Mouse (Mus musculus): Measurements from ENCODE around the gene Sgms2. TPM values are rescaled to one million over a fixed set of nuclear protein-coding genes. Genes with fewer than 3 reads are reported as not detected.

Gene Sgms2
- polyA plus RNA-seq, 1 experiment from 2014 or later, result 1.6 TPM

DNA sequence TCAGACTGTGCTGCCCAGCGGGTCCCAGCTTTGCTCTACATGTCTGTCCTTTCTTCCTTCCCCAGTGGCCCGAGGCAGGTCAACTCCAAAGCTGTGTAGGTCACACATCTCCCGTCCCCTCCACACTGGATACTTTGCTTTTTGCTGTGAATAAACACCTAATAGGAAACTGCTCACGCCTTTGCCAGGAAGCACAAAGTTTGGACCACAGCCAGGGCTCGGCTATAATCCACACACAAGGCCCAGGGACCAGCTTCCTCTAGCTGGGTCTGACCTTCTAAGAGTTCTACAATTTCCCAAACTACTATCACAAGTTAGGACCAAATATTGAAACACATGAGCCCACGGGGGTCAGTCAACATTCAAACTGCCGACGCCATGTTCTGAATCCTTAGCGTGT is 192.1 kb downstream of the Sgms2 start:
- H3K36me3 ChIP-seq (ENCODE audit: control insufficient read depth, insufficient read depth, low read length), result no peaks in the 10 kb centered on the region
- no peak for ATAC-seq (ENCODE audit: low read depth)
- H3K4me1 ChIP-seq (ENCODE audit: control insufficient read depth, insufficient read depth, low read length), result 0 out of 2 replicates have a peak, but pooled peaks cover 3% of the 10 kb centered on the region
- no peak overlapping the region for H3K4me2 ChIP-seq (ENCODE audit: low read depth, low read length)
- H3K27ac ChIP-seq (ENCODE audit: low read depth, low read length), result no peak overlapping the region
- no peaks in the 10 kb centered on the region for H3K9me3 ChIP-seq (ENCODE audit: control insufficient read depth, low read length)
- no peak overlapping the region for H3K4me3 ChIP-seq (ENCODE audit: low read depth, low read length)
- no peak overlapping the region for H3K9ac ChIP-seq (replicated peaks; ENCODE audit: low read depth, low read length)
- WGBS, result 86% methylated on average over 9 of the region's 9 CpGs
- no peaks in the 10 kb centered on the region for H3K27me3 ChIP-seq (ENCODE audit: control insufficient read depth, insufficient read depth, low read length)

DNA sequence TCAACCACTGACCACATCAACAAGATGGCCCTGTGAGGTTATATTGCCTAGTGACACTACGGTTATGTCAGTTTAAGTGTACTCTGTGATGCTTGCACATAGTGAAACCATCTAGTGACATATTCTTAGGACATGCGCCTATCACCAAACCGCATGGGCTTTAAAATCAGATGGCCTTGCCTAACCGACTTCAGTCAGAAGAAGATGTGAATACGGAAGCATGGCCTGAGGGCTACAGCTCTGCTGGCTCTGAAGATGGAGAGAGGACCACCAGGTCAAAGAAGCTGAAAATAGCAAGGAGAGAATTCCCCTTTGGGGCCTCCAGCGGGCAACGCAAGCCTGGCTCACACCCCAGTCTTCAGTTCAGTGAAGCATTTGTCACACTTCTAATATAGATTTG is 194.3 kb downstream of the Sgms2 start:
- Histone ChIP-seq H3K4me1 (ENCODE audit: control insufficient read depth, insufficient read depth, low read length) (0 out of 2 replicates have a peak, but pooled peaks cover 2% of the 10 kb centered on the region), H3K27me3 (ENCODE audit: control insufficient read depth, insufficient read depth, low read length) (no peaks in the 10 kb centered on the region), H3K9ac (replicated peaks; ENCODE audit: low read depth, low read length) (no peak overlapping the region), H3K4me3 (ENCODE audit: low read depth, low read length) (no peak overlapping the region), H3K27ac (ENCODE audit: low read depth, low read length) (no peak overlapping the region), H3K36me3 (ENCODE audit: control insufficient read depth, insufficient read depth, low read length) (no peaks in the 10 kb centered on the region), H3K4me2 (ENCODE audit: low read depth, low read length) (no peak overlapping the region), H3K9me3 (ENCODE audit: control insufficient read depth, low read length) (no peaks in the 10 kb centered on the region)
- ATAC-seq (ENCODE audit: low read depth), result no peak
- 91% methylated on average over 7 of the region's 7 CpGs for whole genome bisulfite sequencing

DNA sequence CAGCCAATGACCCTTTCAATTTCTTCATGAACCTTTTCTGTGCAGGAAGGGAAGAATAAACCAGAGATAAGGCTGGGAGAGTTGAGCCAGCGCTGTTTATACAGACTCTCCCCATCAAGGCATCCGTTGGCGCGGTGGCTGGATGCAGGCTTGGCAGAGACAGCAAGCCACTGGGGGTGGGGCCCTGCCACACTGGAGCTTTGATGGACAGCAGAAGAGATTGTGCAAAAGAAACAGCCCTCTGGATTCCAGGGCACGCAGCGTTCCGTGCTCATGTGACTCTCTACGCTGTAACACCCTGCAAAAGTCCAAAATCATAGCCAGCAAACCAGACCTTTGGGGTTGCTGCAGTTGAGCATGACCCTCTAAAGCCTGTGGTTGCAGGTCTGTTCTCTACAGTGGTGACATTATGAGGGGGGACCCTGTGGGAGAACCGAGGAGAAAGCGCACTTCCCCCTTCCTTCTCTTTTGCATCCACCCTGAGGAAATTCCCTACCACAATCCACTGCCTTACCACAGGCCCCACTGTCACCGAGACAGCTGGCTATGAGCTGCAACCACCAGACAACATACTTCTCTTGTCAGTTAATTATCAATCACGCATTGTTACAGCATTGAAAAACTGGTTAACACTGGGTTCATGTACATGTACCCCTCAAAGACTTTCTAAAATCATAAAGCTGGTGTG is 195.6 kb downstream of the Sgms2 start:
- H3K4me1 ChIP-seq (ENCODE audit: control insufficient read depth, insufficient read depth, low read length), result no peaks in the 10 kb centered on the region
- H3K36me3 ChIP-seq (ENCODE audit: control insufficient read depth, insufficient read depth, low read length), result no peaks in the 10 kb centered on the region
- no peak overlapping the region for H3K27ac ChIP-seq (ENCODE audit: low read depth, low read length)
- H3K4me3 ChIP-seq (ENCODE audit: low read depth, low read length), result no peak overlapping the region
- no peak for ATAC-seq (ENCODE audit: low read depth)
- no peaks in the 10 kb centered on the region for H3K27me3 ChIP-seq (ENCODE audit: control insufficient read depth, insufficient read depth, low read length)
- H3K9ac ChIP-seq (replicated peaks; ENCODE audit: low read depth, low read length), result no peak overlapping the region
- no peaks in the 10 kb centered on the region for H3K9me3 ChIP-seq (ENCODE audit: control insufficient read depth, low read length)
- 93% methylated on average over 12 of the region's 12 CpGs for WGBS
- H3K4me2 ChIP-seq (ENCODE audit: low read depth, low read length), result no peak overlapping the region

DNA sequence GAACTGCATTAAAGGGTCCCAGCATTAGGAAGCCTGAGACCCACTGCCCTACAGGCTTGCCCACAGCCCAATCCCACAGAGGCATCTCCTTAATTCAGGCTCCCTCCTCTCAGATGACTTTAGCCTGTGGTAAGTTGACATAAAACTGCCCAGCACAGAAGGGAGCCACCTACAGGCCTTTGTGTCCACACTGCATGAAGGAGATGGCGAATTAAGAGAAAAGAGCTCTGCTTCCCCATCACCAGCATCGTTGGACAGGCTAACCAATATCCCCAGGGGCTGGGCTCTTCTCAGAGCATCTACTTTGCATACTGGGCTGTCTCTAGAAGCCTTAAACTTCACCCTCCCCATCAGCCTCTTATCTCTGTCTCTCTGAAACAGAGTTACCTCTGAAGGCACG is 196.7 kb downstream of the Sgms2 start:
- Histone ChIP-seq H3K36me3 (ENCODE audit: control insufficient read depth, insufficient read depth, low read length) (no peaks in the 10 kb centered on the region), H3K4me1 (ENCODE audit: control insufficient read depth, insufficient read depth, low read length) (no peaks in the 10 kb centered on the region), H3K4me2 (ENCODE audit: low read depth, low read length) (no peak overlapping the region), H3K27me3 (ENCODE audit: control insufficient read depth, insufficient read depth, low read length) (no peaks in the 10 kb centered on the region), H3K9ac (replicated peaks; ENCODE audit: low read depth, low read length) (no peak overlapping the region), H3K4me3 (ENCODE audit: low read depth, low read length) (no peak overlapping the region), H3K27ac (ENCODE audit: low read depth, low read length) (no peak overlapping the region), H3K9me3 (ENCODE audit: control insufficient read depth, low read length) (no peaks in the 10 kb centered on the region)
- WGBS, result 54% methylated on average over 3 of the region's 3 CpGs
- no peak for ATAC-seq (ENCODE audit: low read depth)

DNA sequence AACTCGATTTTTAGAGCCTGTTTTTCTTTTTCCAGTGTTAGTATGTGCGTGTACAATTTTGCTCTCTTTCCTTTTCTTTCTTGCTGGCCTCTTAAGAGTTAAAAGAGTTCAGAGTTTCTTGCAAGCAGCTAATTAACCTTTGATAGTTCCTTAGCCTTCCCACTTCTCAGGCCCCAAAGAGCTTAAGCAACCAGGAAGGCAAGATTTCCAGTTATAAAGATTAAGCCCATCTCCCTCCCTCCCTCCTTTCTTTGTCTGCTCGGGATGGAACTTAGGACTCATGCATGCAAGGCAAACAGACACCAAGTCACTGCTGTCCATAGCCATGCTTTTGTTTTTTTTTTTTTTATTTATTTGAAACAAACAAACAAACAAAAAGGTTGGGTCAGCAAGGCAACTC is 198.3 kb downstream of the Sgms2 start:
- H3K9me3 ChIP-seq (ENCODE audit: control insufficient read depth, low read length), result no peaks in the 10 kb centered on the region
- WGBS, result 76% methylated on average over 3 of the region's 3 CpGs
- ATAC-seq (ENCODE audit: low read depth), result no peak

DNA sequence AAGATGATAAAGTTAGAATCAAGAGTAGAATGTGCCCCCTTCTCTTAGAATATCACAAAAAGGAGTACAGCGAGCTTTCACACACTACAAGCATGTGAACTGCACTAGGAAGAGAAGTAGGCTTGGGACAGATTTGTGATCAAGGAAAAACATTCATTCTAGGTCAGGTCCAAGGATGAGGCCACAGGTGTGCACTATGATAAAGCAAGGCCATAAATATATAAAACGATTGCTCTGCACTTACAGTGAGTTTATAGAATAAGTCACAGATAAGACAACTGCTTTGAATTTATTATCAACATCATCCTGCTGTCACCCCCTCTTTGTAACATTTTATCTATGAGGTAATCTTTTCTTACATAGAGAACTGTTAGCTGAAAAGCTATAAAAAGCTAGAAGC is 198.9 kb downstream of the Sgms2 start:
- Histone ChIP-seq H3K27ac (ENCODE audit: low read depth, low read length) (no peak overlapping the region), H3K36me3 (ENCODE audit: control insufficient read depth, insufficient read depth, low read length) (no peaks in the 10 kb centered on the region), H3K4me2 (ENCODE audit: low read depth, low read length) (no peak overlapping the region), H3K4me3 (ENCODE audit: low read depth, low read length) (no peak overlapping the region), H3K4me1 (ENCODE audit: control insufficient read depth, insufficient read depth, low read length) (no peaks in the 10 kb centered on the region), H3K9me3 (ENCODE audit: control insufficient read depth, low read length) (no peaks in the 10 kb centered on the region), H3K27me3 (ENCODE audit: control insufficient read depth, insufficient read depth, low read length) (no peaks in the 10 kb centered on the region), H3K9ac (replicated peaks; ENCODE audit: low read depth, low read length) (no peak overlapping the region)
- 94% methylated on average over 2 of the region's 2 CpGs for WGBS
- no peak for ATAC-seq (ENCODE audit: low read depth)

More for the DNA sequence above, 198.3 kb downstream of the Sgms2 start:
- H3K4me1 ChIP-seq (ENCODE audit: control insufficient read depth, insufficient read depth, low read length), result no peaks in the 10 kb centered on the region
- no peaks in the 10 kb centered on the region for H3K27me3 ChIP-seq (ENCODE audit: control insufficient read depth, insufficient read depth, low read length)
- H3K4me3 ChIP-seq (ENCODE audit: low read depth, low read length), result no peak overlapping the region
- no peak overlapping the region for H3K9ac ChIP-seq (replicated peaks; ENCODE audit: low read depth, low read length)
- H3K4me2 ChIP-seq (ENCODE audit: low read depth, low read length), result no peak overlapping the region
- no peak overlapping the region for H3K27ac ChIP-seq (ENCODE audit: low read depth, low read length)
- no peaks in the 10 kb centered on the region for H3K36me3 ChIP-seq (ENCODE audit: control insufficient read depth, insufficient read depth, low read length)

DNA sequence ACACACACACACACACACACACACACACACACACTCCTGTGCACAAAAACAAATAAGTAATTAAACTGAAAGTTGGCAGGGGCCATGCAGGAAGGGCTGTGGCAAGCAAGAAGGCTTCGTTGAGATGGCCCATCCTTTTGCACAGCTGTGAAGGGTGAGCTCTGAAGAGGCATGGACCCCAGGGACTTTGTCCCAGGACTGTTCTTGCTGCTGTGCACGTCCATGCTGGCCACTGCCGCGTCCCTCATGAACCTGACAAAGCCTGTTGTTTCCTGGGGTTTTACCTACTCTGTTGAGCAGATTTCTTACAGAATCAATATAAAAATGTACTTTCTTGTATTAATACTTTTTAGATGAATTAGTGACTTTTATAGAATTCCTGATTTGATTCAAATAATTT is 199.3 kb downstream of the Sgms2 start:
- H3K9me3 ChIP-seq (ENCODE audit: control insufficient read depth, low read length), result no peaks in the 10 kb centered on the region
- H3K4me3 ChIP-seq (ENCODE audit: low read depth, low read length), result no peak overlapping the region
- no peak overlapping the region for H3K9ac ChIP-seq (replicated peaks; ENCODE audit: low read depth, low read length)
- 77% methylated on average over 4 of the region's 4 CpGs for WGBS
- no peak overlapping the region for H3K4me2 ChIP-seq (ENCODE audit: low read depth, low read length)
- no peaks in the 10 kb centered on the region for H3K36me3 ChIP-seq (ENCODE audit: control insufficient read depth, insufficient read depth, low read length)
- H3K4me1 ChIP-seq (ENCODE audit: control insufficient read depth, insufficient read depth, low read length), result no peaks in the 10 kb centered on the region
- no peaks in the 10 kb centered on the region for H3K27me3 ChIP-seq (ENCODE audit: control insufficient read depth, insufficient read depth, low read length)
- ATAC-seq (ENCODE audit: low read depth), result no peak
- H3K27ac ChIP-seq (ENCODE audit: low read depth, low read length), result no peak overlapping the region

DNA sequence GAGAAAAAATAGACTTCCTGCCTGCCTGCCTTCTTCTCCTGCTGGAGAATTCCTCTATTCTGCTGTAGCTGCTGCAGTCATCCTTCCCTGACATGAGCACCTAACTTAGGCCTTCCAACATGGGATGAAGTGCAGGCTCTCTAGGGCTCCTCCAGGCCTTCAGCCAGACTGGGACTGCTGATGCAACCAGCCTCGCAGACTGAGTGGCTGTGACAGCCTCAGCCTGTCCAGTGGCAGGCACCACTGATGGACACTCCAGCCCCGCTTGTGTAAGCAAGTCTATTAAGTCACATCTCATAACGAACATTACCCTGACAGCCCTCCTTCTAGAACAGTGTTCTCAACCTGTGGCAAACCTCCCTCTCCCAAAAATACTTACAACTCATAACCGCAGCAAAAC is 217.1 kb downstream of the Sgms2 start:
- no peak overlapping the region for H3K9ac ChIP-seq (replicated peaks; ENCODE audit: low read depth, low read length)
- H3K36me3 ChIP-seq (ENCODE audit: control insufficient read depth, insufficient read depth, low read length), result no peaks in the 10 kb centered on the region
- no peaks in the 10 kb centered on the region for H3K27me3 ChIP-seq (ENCODE audit: control insufficient read depth, insufficient read depth, low read length)
- no peaks in the 10 kb centered on the region for H3K9me3 ChIP-seq (ENCODE audit: control insufficient read depth, low read length)
- 90% methylated on average over 4 of the region's 4 CpGs for WGBS
- H3K4me2 ChIP-seq (ENCODE audit: low read depth, low read length), result no peak overlapping the region
- H3K4me1 ChIP-seq (ENCODE audit: control insufficient read depth, insufficient read depth, low read length), result no peaks in the 10 kb centered on the region
- no peak overlapping the region for H3K4me3 ChIP-seq (ENCODE audit: low read depth, low read length)
- ATAC-seq (ENCODE audit: low read depth), result no peak
- no peak overlapping the region for H3K27ac ChIP-seq (ENCODE audit: low read depth, low read length)

DNA sequence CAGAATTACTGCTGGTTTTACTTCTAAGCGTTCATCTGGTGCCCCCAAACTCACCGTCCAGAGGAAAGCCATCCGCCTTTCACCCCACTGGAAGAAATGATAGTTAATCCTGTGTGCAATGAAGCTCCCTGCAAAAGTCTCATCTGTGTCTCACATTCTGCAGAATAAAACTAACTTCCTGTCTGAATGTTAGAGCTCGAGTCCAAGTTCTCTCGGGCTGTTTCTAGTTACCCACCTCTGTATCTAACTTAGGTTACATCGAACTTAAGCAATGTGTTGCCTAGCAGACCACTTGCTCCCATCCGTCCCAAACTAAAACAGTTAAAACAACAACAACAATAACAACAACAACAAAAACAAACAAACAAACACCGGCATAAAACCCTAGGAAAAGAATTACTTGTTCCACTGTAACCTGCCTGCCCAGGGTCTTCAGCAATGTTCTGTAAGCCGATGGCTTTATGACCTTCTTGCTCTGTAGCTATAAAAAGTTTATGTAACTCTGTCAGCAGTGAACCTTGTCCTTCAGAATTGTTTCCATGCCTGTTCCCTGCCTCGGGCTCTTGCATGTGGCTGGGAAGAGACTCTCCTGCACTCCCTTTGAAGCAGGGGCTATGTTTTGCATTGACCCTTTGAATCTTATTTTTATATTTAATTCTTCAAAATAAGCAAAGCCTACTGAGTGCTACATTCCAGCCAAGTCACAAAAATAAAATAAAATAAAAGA is 218.7 kb downstream of the Sgms2 start:
- peak overlapping the region; percentile 60; the same call in 1 of the 2 replicates for H3K4me3 ChIP-seq (ENCODE audit: low read depth, low read length)
- no peaks in the 10 kb centered on the region for H3K27me3 ChIP-seq (ENCODE audit: control insufficient read depth, insufficient read depth, low read length)
- WGBS, result 53% methylated on average over 10 of the region's 10 CpGs
- H3K4me2 ChIP-seq (ENCODE audit: low read depth, low read length), result peak overlapping the region; percentile 67
- peak overlapping the region; percentile 52; the same call in 1 of the 2 replicates for H3K9ac ChIP-seq (replicated peaks; ENCODE audit: low read depth, low read length)
- no peaks in the 10 kb centered on the region for H3K9me3 ChIP-seq (ENCODE audit: control insufficient read depth, low read length)
- no peaks in the 10 kb centered on the region for H3K36me3 ChIP-seq (ENCODE audit: control insufficient read depth, insufficient read depth, low read length)
- no peak overlapping the region for H3K27ac ChIP-seq (ENCODE audit: low read depth, low read length)
- ATAC-seq (ENCODE audit: low read depth), result no peak
- no peaks in the 10 kb centered on the region for H3K4me1 ChIP-seq (ENCODE audit: control insufficient read depth, insufficient read depth, low read length)

Data from neural tube, embryonic 14.5 days (tissue).